Mouse (Mus musculus) hindbrain, embryonic 16.5 days (tissue): ENCODE data around the gene Actrt1. TPM values are rescaled to one million over a fixed set of nuclear protein-coding genes. Genes with fewer than 3 reads are reported as not detected.

ENCODE experiments used
- ATAC-seq: fragments of 200-750 bp; cut with Nextera tagmentation; 2 replicates; pipeline ENCODE4 v1.8.0; 2017; ENCODE audit warnings: moderate TSS enrichment, moderate library complexity
- H3K27ac ChIP-seq: fragments of 300-500 bp; sonication (generic); 2 replicates; pipeline ENCODE4 v1.5.1; 2014; ENCODE audit warnings: low read depth, mild to moderate bottlenecking, control low read depth, low read length, moderate library complexity
- H3K27me3 ChIP-seq: fragments of 300-500 bp; sonication (generic); replicated peaks from 2 replicates; pipeline ENCODE4 v1.6.1; 2014; ENCODE audit warnings: low read length; ENCODE audit not compliant: control insufficient read depth, insufficient read depth
- H3K36me3 ChIP-seq: fragments of 300-500 bp; sonication (generic); 2 replicates; pipeline ENCODE4 v1.6.1; 2014; ENCODE audit warnings: mild to moderate bottlenecking, low read length, moderate library complexity, mixed read lengths; ENCODE audit not compliant: control insufficient read depth, insufficient read depth
- H3K4me1 ChIP-seq: fragments of 300-500 bp; sonication (generic); 2 replicates; pipeline ENCODE4 v1.6.1; 2014; ENCODE audit warnings: low read depth, low read length; ENCODE audit not compliant: control insufficient read depth, insufficient read depth
- H3K4me2 ChIP-seq: fragments of 300-500 bp; sonication (generic); 2 replicates; pipeline ENCODE4 v1.6.1; 2014; ENCODE audit warnings: mild to moderate bottlenecking, low read length, control low read depth, moderate library complexity
- H3K4me3 ChIP-seq: fragments of 300-500 bp; sonication (generic); 2 replicates; pipeline ENCODE4 v1.5.1; 2014; ENCODE audit warnings: mild to moderate bottlenecking, low read length, control low read depth, moderate library complexity
- H3K9ac ChIP-seq: fragments of 300-500 bp; sonication (generic); 2 replicates; pipeline ENCODE4 v1.6.1; 2014; ENCODE audit warnings: low read depth, mild to moderate bottlenecking, control low read depth, low read length, moderate library complexity
- H3K9me3 ChIP-seq: fragments of 300-500 bp; sonication (generic); 2 replicates; pipeline ENCODE4 v1.6.1; 2014; ENCODE audit warnings: mild to moderate bottlenecking, low read length, moderate library complexity; ENCODE audit not compliant: control insufficient read depth
- WGBS: fragments of 180-500 bp; shearing (Covaris S2); extraction: QIAGEN DNeasy Blood & Tissue Kit; methylation state at CpG from one replicate; pipeline ENCODE4 v1.1.7; 2014; 5-methylcytosine and 5-hydroxymethylcytosine counted together
- polyA plus RNA-seq: library from polyadenylated mRNA; unstranded; fragments of >200 nt; fragmentation: Nextera tagmentation; extraction: Ambion mirVana; gene quantifications from 2 replicates; pipeline ENCODE4 v1.2.1, GENCODE M21; 2015

The Actrt1 gene
- not detected in 2 replicates for polyA plus RNA-seq

GRCm38 (mm10) chrX:46328707-46329106 is at the start of gene Actrt1:
Gene Actrt1, plus strand, starts transcription at chrX:46329007.
- Histone ChIP-seq H3K4me2 (no peak within 1 kb of the TSS), H3K36me3 (no peaks in the 10 kb centered on the region), H3K9me3 (no peaks in the 10 kb centered on the region), H3K4me3 (no peak within 1 kb of the TSS), H3K27me3 (no peaks in the 10 kb centered on the region), H3K27ac (no peak within 1 kb of the TSS), H3K9ac (no peak within 1 kb of the TSS), H3K4me1 (no peaks in the 10 kb centered on the region)
- no peak for ATAC-seq

- Histone ChIP-seq H3K9me3 (no peaks in the 10 kb centered on the region), H3K4me2 (no peak overlapping the region), H3K27ac (no peak overlapping the region), H3K27me3 (no peaks in the 10 kb centered on the region), H3K4me3 (no peak overlapping the region), H3K9ac (no peak overlapping the region), H3K4me1 (no peaks in the 10 kb centered on the region), H3K36me3 (no peaks in the 10 kb centered on the region)
- ATAC-seq = no peak
- 86% methylated on average over 1 of the region's 1 CpGs for WGBS
Observed at GRCm38 (mm10) chrX:46331463-46332115, 2.8 kb downstream of the Actrt1 start.
